Mouse (Mus musculus) adrenal gland, postnatal 0 days (tissue): ENCODE results near the gene Olfr888. TPM values are rescaled to one million over a fixed set of nuclear protein-coding genes. Genes with fewer than 3 reads are reported as not detected.

Experiments used
- polyA plus RNA-seq: library from polyadenylated mRNA; unstranded; fragments of >200 nt; fragmentation: Nextera tagmentation; extraction: Ambion mirVana; gene quantifications from 2 replicates; pipeline ENCODE4 v1.2.1, GENCODE M21; 2015

Gene Olfr888
- polyA plus RNA-seq, result not detected in 2 replicates

GRCm38 (mm10) chr9:38107828-38108227 is at the start of gene Olfr888:
Olfr888 (plus strand) TSS chr9:38108128.

GRCm38 (mm10) chr9:38061022-38061421 is 46.9 kb upstream of the Olfr888 start, which contains the start of gene Olfr885:
Olfr885 (plus strand) TSS chr9:38061322.

GRCm38 (mm10) chr9:38083772-38084171 is 24.2 kb upstream of the Olfr888 start, which contains the start of gene Olfr887:
Olfr887 (plus strand) TSS chr9:38084072.

GRCm38 (mm10) chr9:38114898-38115297 is 7.0 kb downstream of the Olfr888 start, which contains the start of gene Olfr889:
Olfr889 (plus strand) TSS chr9:38115198.

GRCm38 (mm10) chr9:38142217-38142616 is 34.3 kb downstream of the Olfr888 start, which contains the start of gene Olfr890:
Olfr890 (plus strand) TSS chr9:38142517.

Other genes starting within 250 kb of the Olfr888 start
- not detected in 2 replicates for gene Olfr145, start 211.4 kb upstream of the Olfr888 start, polyA plus RNA-seq
- gene Olfr878, start 190.3 kb upstream of the Olfr888 start, polyA plus RNA-seq, result not detected in 2 replicates
- gene Olfr881, start 116.3 kb upstream of the Olfr888 start, polyA plus RNA-seq, result not detected in 2 replicates
- gene Olfr883, start 82.3 kb upstream of the Olfr888 start, polyA plus RNA-seq, result not detected in 2 replicates
- gene Olfr884, start 61.6 kb upstream of the Olfr888 start, polyA plus RNA-seq, result not detected in 2 replicates
- not detected in 2 replicates for gene Olfr885, start 46.8 kb upstream of the Olfr888 start, polyA plus RNA-seq
- gene Olfr887, start 24.1 kb upstream of the Olfr888 start, polyA plus RNA-seq, result not detected in 2 replicates
- 0.97 and 1.6 TPM in 2 replicates for gene Olfr889, start 7.1 kb downstream of the Olfr888 start, polyA plus RNA-seq
- gene Olfr890, start 34.4 kb downstream of the Olfr888 start, polyA plus RNA-seq, result not detected in 2 replicates
- not detected in 2 replicates for gene Olfr891, start 72.7 kb downstream of the Olfr888 start, polyA plus RNA-seq
- gene Olfr893, start 100.2 kb downstream of the Olfr888 start, polyA plus RNA-seq, result not detected in 2 replicates
- gene Olfr894, start 109.9 kb downstream of the Olfr888 start, polyA plus RNA-seq, result not detected in 2 replicates
- not detected in 2 replicates for gene Olfr143, start 144.6 kb downstream of the Olfr888 start, polyA plus RNA-seq
- gene Olfr895, start 159.7 kb downstream of the Olfr888 start, polyA plus RNA-seq, result not detected in 2 replicates
- gene Olfr896-ps1, start 183.0 kb downstream of the Olfr888 start, polyA plus RNA-seq, result not detected in 2 replicates
- not detected in 2 replicates for gene Olfr25, start 220.9 kb downstream of the Olfr888 start, polyA plus RNA-seq
- not detected in 2 replicates for gene Olfr898, start 240.3 kb downstream of the Olfr888 start, polyA plus RNA-seq